Mouse (Mus musculus) spleen, adult 12 weeks (tissue): ENCODE results near the gene Olfr1394.
"Not testable (repeated sequence)": the region's sequence is repeated elsewhere in the genome, so short reads cannot be mapped to it uniquely, and the experiment has no call there.

Experiments used
- DNase-seq: peaks from one replicate; pipeline ENCODE4 v3.0.0; 2022; ENCODE audit warnings: low spot score

The Olfr1394 gene

GRCm38 (mm10) chr11:49154077-49154476 is at the start of gene Olfr1394:
Gene Olfr1394, plus strand, starts transcription at chr11:49154377.
- DNase-seq: no peak

GRCm38 (mm10) chr11:49105752-49106151 is 48.4 kb upstream of the Olfr1394 start:
- no peak for DNase-seq

- no peak for DNase-seq
These were observed 46.3 kb upstream of the Olfr1394 start for GRCm38 (mm10) chr11:49107650-49108537.

GRCm38 (mm10) chr11:49108833-49109232 is 45.3 kb upstream of the Olfr1394 start:
- DNase-seq: no peak

GRCm38 (mm10) chr11:49111000-49111399 is 43.2 kb upstream of the Olfr1394 start:
- DNase-seq: no peak

- no peak for DNase-seq
These were observed 41.5 kb upstream of the Olfr1394 start for GRCm38 (mm10) chr11:49112624-49113219.

GRCm38 (mm10) chr11:49114158-49114557 is 40.0 kb upstream of the Olfr1394 start:
- DNase-seq: no peak

- DNase-seq: no peak
These were observed 39.4 kb upstream of the Olfr1394 start, which contains the start of gene Olfr1396 for GRCm38 (mm10) chr11:49114774-49115173. Gene Olfr1396, minus strand, starts transcription at chr11:49114874.

- DNase-seq: no peak
These were observed 34.5 kb upstream of the Olfr1394 start for GRCm38 (mm10) chr11:49119635-49120034.

GRCm38 (mm10) chr11:49124169-49124568 is 30.0 kb upstream of the Olfr1394 start:
- DNase-seq: no peak

- no peak for DNase-seq
These were observed 12.2 kb upstream of the Olfr1394 start, which contains the start of gene Olfr1395 for GRCm38 (mm10) chr11:49141974-49142373. Gene Olfr1395, plus strand, starts transcription at chr11:49142274.

GRCm38 (mm10) chr11:49156821-49157814 is 2.9 kb downstream of the Olfr1394 start:
- no peak for DNase-seq

- DNase-seq: no peak
These were observed 14.8 kb downstream of the Olfr1394 start for GRCm38 (mm10) chr11:49168839-49169611.

GRCm38 (mm10) chr11:49170576-49170975 is 16.4 kb downstream of the Olfr1394 start:
- DNase-seq: no peak

GRCm38 (mm10) chr11:49175345-49175744 is 21.2 kb downstream of the Olfr1394 start:
- DNase-seq: no peak

- DNase-seq: not testable (repeated sequence)
These were observed 22.0 kb downstream of the Olfr1394 start for GRCm38 (mm10) chr11:49176047-49176779.

- no peak for DNase-seq
These were observed 29.0 kb downstream of the Olfr1394 start for GRCm38 (mm10) chr11:49183172-49183571.

- no peak for DNase-seq
These were observed 32.3 kb downstream of the Olfr1394 start for GRCm38 (mm10) chr11:49186452-49186851.

GRCm38 (mm10) chr11:49186955-49187488 is 32.8 kb downstream of the Olfr1394 start, which contains the start of gene Btnl9:
Gene Btnl9, minus strand, starts transcription at chr11:49187159.
- DNase-seq: no peak

GRCm38 (mm10) chr11:49187701-49188100 is 33.5 kb downstream of the Olfr1394 start:
- no peak for DNase-seq
